13 mouse cellular contexts compared by ENCODE assay signal in genomic region chr6:140946720-140947119, GRCm38 (mm10).
A peak's percentile ranks its signal among the peaks of the same experiment; 100 is the strongest.
DNase-seq lines count a peak whose midpoint lies in the region; ATAC-seq lines count a peak whose summit lies in the region.
"Had no signal": no experiment of that assay in that cellular context is flagged by ENCODE, and none has a peak within 500 bp of the region (broad histone marks: within the 10 kb centered on the region; RNA-seq: fewer than 3 reads in every experiment).

No protein-coding gene starts in this region.

- no peaks in the 10 kb centered on the region for H3K36me3 ChIP-seq in forebrain, embryonic 12.5 days (replicated peaks)
- H3K36me3 ChIP-seq in hindbrain, embryonic 12.5 days, result no peaks in the 10 kb centered on the region
- H3K36me3 ChIP-seq in midbrain, embryonic 16.5 days (ENCODE audit: control insufficient read depth, insufficient read depth, low read length), result no peaks in the 10 kb centered on the region
- H3K36me3 ChIP-seq: liver, embryonic 15.5 days had no signal

- WGBS in forebrain, embryonic 12.5 days, result 41% methylated on average over 2 of the region's 2 CpGs
- WGBS in hindbrain, embryonic 12.5 days, result 34% methylated on average over 2 of the region's 2 CpGs
- 17% methylated on average over 2 of the region's 2 CpGs for WGBS in midbrain, embryonic 16.5 days

- peak; percentile 78 for ATAC-seq in forebrain, embryonic 12.5 days (ENCODE audit: low FRiP score)
- ATAC-seq in hindbrain, embryonic 12.5 days (ENCODE audit: low FRiP score), result peak; percentile 70
- ATAC-seq in midbrain, embryonic 16.5 days, result peak; percentile 87
- ATAC-seq: activated CD4-positive, CD25-positive, alpha-beta regulatory T cell, adult 4 months; intestine, embryonic 16.5 days had no signal

- 0 out of 2 replicates have a peak overlapping the region, but pooled peaks have one; percentile 20 for H3K27ac ChIP-seq in forebrain, embryonic 12.5 days
- H3K27ac ChIP-seq in hindbrain, embryonic 12.5 days, result no peak overlapping the region
- no peak overlapping the region for H3K27ac ChIP-seq in midbrain, embryonic 16.5 days (ENCODE audit: low read length)
- H3K27ac ChIP-seq: liver, embryonic 15.5 days had no signal

- DNase-seq in kidney, postnatal 14 days, result peak; percentile 6
- no peak for DNase-seq in kidney, postnatal 10 days
- DNase-seq in lung, adult 18-20 months, result no peak
- DNase-seq in T-cell, adult 2 months (ENCODE audit: low spot score), result no peak
- DNase-seq: cerebellum, adult 9-11 months; lung, postnatal 4 days had no signal

- H3K9me3 ChIP-seq in forebrain, embryonic 12.5 days, result no peaks in the 10 kb centered on the region
- H3K9me3 ChIP-seq in hindbrain, embryonic 12.5 days (replicated peaks), result no peaks in the 10 kb centered on the region
- H3K9me3 ChIP-seq in midbrain, embryonic 16.5 days (replicated peaks; ENCODE audit: control insufficient read depth, low read length, poor library complexity, severe bottlenecking), result no peaks in the 10 kb centered on the region
- H3K9me3 ChIP-seq: liver, embryonic 15.5 days had no signal

- no peak overlapping the region for H3K9ac ChIP-seq in forebrain, embryonic 12.5 days
- no peak overlapping the region for H3K9ac ChIP-seq in hindbrain, embryonic 12.5 days
- no peak overlapping the region for H3K9ac ChIP-seq in midbrain, embryonic 16.5 days (ENCODE audit: low read depth, low read length)
- H3K9ac ChIP-seq: liver, embryonic 15.5 days had no signal

- H3K4me1 ChIP-seq in forebrain, embryonic 12.5 days, result peaks cover 10% of the 10 kb centered on the region; the same call in 1 of the 2 replicates
- peaks cover 5% of the 10 kb centered on the region for H3K4me1 ChIP-seq in hindbrain, embryonic 12.5 days
- H3K4me1 ChIP-seq in midbrain, embryonic 16.5 days (ENCODE audit: control insufficient read depth, insufficient read depth, low read length), result no peaks in the 10 kb centered on the region
- H3K4me1 ChIP-seq: liver, embryonic 15.5 days had no signal

- H3K4me2 ChIP-seq in forebrain, embryonic 12.5 days, result no peak overlapping the region
- no peak overlapping the region for H3K4me2 ChIP-seq in hindbrain, embryonic 12.5 days (replicated peaks)
- H3K4me2 ChIP-seq in midbrain, embryonic 16.5 days (ENCODE audit: low read length), result no peak overlapping the region
- H3K4me2 ChIP-seq: liver, embryonic 15.5 days had no signal

- H3K4me3 ChIP-seq in forebrain, embryonic 12.5 days (replicated peaks), result no peak overlapping the region
- H3K4me3 ChIP-seq in hindbrain, embryonic 12.5 days, result no peak overlapping the region
- no peak overlapping the region for H3K4me3 ChIP-seq in midbrain, embryonic 16.5 days (ENCODE audit: low read depth, low read length)
- H3K4me3 ChIP-seq: liver, embryonic 15.5 days; myocyte had no signal

- H3K27me3 ChIP-seq in forebrain, embryonic 12.5 days, result no peaks in the 10 kb centered on the region
- H3K27me3 ChIP-seq in hindbrain, embryonic 12.5 days, result no peaks in the 10 kb centered on the region
- no peaks in the 10 kb centered on the region for H3K27me3 ChIP-seq in midbrain, embryonic 16.5 days (ENCODE audit: control insufficient read depth, insufficient read depth, low read depth, low read length)
- H3K27me3 ChIP-seq: liver, embryonic 15.5 days had no signal
